Mouse (Mus musculus): Measurements from ENCODE around the gene Mta2.

DNA sequence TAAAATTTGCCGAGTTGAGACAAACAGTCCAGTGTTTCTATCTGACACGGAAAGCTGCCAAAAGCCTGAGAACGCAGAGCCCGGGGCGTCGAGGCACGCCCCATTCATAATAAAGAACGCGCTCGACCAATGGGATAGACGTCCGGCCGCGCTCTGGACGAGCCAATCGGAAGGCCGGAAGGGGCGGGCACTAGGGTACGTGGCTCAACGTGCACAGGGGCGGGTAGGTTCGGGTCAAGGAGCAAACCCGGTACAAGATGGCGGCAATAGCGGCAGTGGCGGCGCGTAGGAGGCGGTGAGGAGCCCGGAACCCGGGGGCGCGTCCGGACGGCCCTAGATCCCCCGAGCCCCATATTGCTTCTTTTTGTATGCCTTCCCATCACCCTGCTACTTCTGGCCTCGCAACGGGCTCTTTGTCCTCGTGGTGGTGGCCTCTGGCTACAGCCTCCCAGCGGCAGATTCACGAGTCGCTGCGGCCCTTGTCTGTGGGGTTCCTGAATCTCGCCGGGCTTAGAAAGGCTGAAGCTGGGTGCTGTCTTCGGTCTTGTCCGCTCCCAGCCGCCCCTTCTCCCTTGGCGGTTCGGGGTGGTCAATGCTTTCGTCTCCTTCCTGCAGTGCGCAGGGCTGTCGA is 43.7 kb upstream of the Mta2 start, which contains the start of gene Ganab:
- TF ChIP-seq POLR2A (IDR thresholded peaks at IDR 0.05; ENCODE audit: extremely low read depth, insufficient read depth, low read length) (peak; percentile 72; the same call in 1 of the 2 replicates), CTCF (IDR thresholded peaks at IDR 0.05; ENCODE audit: extremely low read depth, insufficient read depth, low read length) (no peak)

Measured in cortical plate, adult 2 months (tissue).